Mouse (Mus musculus): ENCODE results near the gene Clint1.

The Clint1 gene

DNA sequence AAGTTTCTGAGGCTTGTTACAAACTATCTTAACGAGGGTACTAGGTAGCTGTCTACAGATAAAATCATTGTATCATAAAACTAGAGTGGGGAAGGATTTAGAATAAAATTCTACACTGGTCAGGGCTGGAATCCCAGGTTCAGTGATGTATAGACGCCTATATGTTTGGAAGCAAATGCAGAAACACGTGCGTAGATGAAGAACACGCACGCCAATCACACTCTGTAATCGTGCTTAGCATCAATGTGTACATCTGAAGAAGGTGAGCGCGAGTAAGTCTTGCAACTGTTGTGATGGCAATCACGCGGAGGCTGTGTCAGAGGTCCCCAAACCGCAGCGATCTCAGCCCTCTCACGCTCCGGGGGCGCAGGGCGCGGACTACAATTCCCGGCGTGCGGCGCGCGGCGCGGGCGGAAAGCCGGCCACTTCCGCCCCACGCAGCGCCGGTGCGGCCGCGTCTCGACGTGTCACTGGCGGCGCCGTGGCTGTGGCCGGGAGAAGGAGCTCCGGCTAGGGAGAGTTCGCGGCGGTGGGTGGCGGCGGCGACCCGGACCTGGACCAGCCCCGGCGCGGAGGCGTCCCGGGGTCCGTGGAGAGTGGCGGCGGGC lies at the start of gene Clint1:
TSS of gene Clint1 (plus strand) at position 536 of the 608 bp plus-strand sequence.
- peak; percentile 86 for DNase-seq

DNA sequence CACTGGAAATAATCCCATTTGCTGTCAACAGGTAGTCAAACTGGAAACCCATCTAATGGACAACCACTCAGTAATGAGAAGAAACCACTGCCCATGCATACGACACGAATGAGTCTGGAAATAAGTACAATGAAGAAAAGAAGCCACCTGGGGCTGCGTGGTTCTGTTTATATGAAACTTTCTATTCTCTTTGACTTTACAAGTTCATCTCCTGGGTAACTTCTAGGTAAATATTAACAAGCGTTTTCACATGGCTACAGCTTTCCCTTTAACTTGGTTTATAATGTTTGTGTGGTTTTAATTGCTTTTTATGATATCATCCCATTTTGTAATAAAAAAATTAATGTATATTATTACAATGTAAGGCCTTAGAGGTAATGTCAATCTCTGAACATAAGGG lies 47.8 kb upstream of the Clint1 start:
- DNase-seq, result no peak

DNA sequence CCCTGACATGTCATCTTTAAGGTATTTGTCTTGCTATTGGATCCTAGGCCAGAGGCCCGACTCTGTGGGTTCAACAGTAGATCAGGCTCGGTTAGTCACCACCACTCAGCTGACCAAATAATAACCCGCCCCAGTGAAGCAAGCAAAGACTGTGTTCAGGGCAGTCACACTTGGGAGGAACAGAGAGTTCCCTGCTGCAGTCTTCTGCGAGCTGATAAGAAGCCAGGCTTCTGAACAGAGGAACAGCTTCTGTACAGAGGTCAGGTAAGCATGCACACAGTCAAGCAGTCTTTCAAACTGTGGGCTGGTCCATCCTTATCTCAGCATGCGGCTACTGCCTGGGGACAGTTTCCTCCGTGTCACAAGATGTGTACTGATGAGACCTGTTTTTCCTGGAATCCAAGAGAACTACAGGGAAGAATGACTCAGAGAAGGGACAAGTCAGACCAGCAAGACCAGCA lies 46.5 kb upstream of the Clint1 start:
- no peak for DNase-seq

DNA sequence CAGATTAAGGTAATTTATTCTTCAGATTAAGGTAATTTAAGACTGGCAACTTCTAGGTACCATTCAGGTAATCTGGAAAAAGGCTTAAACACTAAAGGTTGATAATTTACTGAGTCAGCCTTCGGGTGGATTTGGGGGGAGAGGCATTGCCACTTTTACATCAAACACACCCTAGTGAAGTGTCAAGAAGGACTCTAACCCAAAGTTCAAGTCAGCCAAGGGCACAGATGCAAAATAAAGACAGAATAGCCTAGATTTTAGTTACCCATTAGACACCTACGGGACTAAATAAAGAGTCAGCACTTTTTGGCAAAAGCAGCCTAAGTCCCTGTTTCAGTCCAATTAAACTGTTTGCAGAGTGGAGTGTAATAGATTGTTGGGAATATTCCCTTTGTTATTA lies 46.0 kb upstream of the Clint1 start:
- no peak for DNase-seq

DNA sequence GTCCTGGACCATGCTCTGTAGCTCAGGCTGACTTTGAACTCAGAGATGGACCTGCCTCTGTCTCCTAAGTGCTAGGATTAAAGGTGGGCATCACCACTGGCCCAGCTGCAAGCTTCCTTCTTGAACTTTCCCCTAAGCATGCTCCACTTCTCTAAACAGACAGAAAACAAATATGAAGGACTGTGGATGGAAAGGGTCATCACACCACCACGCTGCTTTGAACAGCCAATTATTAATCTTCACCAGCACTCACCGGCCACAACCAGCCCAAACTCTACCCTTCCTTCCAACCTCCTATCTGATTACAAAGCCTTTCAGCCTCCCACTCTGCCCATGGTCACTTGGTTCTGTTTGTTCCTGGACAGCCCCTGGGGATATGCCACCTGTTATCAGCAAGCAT lies 45.6 kb upstream of the Clint1 start:
- DNase-seq, result no peak

DNA sequence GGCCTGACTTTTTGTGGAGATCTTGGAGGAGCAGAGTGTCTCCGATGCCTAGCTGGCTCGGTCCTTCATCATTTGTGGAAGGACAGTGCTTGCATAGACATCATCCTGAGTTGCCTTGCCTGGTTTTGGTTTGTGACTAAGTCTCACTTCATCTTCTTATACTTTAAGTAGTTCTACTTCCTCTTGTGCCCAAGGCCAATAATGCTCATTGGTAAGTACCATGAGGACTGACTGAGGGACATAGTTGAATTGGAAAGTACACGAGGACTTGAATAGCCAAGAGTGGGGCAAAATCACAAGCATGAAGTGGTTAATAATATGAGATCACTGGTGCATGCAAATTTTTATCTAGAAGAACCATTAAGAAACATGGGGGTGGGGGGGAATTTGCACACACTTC lies 45.0 kb upstream of the Clint1 start:
- DNase-seq, result no peak

DNA sequence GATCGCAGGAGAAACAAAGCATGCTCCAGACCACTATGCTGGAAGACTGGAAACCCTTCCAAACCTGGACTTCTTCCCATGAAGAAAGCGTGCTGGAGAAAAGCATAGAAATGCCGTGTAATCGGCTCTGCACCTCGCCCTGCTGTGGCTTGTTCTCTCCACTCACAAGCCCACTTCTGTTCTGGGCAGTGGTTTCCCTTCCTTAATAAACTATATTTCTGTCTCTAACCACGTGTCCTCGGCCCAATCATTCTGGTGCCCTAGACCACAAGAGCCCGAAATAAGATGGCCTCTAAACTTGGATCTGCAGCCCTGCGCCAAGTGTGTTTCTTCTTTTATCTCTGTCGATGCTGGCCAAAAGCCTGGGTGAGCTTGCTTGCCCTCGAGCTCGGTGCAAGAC lies 44.0 kb upstream of the Clint1 start:
- no peak for DNase-seq

DNA sequence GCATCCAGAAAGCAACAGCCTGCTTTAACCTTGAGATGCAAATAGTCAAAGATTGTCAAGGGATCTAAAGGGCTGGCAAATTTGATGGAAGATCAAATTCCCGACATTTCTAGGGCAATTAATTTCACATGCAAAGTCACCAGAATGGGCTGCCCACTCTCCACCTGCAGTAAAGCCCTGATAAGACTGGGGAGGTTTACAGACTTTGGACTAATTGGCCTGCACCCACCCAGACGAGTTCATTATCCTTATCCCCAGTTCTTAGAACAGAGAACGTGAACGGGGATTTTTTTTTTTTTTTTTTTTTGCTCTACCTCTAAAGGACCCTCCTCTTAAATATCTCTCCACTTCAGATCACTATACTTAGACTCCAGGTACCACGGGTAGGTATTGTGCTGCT lies 42.4 kb upstream of the Clint1 start:
- DNase-seq, result no peak

DNA sequence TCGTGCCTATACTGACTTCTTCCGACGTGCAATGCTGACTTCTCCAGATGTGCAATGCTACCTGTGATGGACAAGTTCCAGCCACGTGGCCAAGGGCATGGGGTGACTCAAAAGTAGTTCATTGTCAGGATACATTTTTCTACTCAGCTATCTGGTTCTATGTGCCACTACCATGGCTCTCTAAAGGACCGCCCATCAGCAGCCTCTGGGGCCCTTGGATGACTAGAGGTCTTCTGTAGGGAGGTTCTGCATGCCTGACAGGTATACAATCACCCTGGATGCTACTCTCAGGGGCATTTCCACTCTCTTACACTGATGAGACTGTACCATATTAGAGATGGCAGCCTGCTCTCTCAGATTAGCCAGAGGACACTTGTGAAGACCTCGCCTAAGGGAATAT lies 41.8 kb upstream of the Clint1 start:
- no peak for DNase-seq

DNA sequence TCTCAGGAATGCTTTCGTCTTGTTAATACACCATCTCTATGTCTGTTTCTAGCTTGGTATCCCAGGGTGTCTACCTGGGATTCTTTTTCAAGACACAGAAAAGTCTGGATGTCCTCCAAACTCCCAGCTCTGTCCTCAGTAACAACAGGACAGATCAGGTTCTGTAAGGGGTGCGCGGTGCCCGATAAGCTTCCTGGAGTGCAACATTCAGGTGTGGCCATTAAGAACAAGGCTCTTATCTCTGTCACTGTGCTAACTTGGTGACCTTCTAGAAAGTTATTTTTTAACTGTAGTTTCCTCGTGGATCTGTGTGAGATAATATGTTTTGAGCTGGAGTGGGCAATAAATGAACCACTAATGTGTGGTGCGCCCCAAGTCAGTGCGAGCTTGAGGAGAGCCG lies 41.0 kb upstream of the Clint1 start:
- no peak for DNase-seq

DNA sequence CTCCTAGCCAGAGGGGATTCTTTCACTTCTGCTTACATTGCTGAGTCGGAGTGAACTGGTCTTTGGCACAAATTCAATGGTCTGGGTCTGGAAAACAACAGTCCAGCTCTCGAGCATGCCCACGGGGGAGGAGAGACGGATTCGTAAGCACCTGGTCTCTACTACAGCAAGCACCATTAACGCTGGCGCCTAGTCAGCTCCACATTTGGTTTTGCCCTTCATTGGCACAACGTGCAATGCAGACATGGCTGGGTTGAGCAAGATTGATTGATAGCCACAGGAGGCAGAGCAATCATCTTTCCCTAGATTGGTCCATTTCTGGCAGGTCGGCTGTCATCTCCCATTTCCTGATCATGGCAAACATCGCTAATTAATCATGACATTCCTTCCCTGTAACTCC lies 36.2 kb upstream of the Clint1 start:
- DNase-seq, result no peak

DNA sequence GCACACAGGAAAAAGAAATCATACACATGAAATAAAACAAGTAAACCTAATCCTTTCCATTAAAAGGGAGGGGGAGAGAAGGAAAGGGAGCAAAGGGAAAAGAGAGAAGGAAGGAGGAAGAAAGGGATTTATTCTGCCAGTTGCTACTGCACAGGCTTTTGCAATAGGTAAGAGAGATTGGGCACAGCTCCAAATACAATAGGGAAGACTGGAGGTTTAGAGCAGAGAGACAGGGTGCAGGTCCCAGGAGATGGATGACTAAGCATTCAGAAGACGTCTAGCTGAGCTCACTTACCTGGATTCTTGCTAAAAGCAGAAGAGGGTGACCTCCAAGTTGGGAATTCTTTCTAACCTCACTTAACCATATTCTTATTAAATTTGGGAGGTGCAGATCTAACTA lies 35.1 kb upstream of the Clint1 start:
- DNase-seq, result no peak

DNA sequence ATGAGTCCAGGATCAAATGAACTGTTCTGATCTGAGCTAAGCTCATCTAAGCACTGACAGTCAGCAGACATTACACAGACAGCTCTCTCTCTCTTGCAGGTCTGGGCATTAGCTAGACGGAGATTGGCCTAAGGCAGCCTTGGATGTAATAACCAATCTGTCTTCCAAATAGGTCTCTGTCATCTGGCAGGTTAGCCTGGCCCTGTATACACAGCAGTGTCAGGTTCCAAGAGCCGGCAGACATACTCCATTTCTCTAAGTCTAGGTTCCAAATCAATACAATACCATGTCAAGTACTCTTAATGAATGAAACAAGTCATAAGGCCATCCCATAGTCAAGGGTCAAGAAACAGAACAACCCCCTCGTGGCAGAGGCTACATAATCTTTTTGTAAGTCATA lies 33.9 kb upstream of the Clint1 start:
- no peak for DNase-seq

DNA sequence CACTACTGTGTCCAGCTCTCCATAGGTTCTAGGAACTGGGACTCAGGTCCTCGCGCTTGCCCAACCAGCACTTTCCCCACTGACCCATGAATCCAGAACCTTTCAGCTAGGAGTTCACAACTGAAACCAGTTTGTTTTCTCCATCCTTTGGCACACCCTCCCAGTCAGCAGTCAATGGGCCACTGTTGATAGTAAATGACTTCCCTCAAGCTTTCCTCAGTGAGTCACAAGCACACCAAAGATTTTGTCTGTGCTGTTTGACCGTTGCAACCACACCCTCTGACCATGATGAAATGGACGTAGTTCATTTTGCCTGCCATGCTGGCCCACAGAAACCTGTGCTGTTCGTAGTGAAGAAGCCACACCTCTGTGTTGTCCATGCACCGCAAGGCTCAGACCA lies 30.9 kb upstream of the Clint1 start:
- DNase-seq, result no peak

DNA sequence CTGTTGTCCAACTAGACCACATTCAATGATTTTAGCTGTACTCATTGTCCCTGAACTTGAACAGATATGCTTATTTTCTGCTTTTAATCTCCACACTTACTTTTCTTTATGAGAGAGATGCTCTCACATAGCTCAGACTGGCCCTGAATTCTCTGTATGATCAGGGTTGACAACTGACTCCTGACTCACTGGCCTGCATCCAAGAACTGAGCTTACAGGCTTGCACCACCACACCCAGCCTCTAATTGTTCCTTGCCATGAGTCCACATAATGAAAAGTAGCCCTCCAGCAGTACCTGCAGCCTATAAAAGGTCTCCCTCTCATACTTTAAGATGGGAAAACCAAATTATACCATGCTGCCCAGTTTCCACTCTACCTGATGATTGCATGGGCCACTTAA lies 21.7 kb upstream of the Clint1 start:
- DNase-seq, result peak; percentile 18

DNA sequence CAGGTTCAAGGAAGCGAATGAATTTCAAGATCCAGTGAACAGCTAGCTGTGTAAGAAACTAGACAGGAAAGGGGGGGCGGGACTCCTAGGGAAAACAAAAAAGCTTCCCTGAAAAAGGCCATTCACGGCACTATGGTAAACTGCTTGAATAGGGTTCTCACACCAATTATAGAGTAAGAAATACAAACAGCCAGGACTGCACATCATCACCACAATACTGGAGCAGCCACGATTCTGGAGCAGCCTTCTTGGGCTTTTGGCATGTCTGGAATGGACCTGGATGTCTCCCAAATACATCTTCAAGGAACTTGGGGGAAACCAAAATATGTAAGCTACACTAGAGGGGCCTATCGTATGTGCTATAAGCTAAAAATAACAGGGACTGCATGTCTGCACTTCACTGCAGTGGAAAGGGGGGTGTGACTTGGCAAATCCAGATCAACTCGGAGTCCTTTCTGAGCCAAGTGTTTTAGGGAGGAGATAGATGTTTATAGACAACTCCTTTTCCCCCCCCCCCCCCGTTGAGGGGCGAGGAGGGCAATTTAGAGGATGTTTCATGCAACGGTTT lies 21.0 kb upstream of the Clint1 start:
- DNase-seq, result peak; percentile 58

DNA sequence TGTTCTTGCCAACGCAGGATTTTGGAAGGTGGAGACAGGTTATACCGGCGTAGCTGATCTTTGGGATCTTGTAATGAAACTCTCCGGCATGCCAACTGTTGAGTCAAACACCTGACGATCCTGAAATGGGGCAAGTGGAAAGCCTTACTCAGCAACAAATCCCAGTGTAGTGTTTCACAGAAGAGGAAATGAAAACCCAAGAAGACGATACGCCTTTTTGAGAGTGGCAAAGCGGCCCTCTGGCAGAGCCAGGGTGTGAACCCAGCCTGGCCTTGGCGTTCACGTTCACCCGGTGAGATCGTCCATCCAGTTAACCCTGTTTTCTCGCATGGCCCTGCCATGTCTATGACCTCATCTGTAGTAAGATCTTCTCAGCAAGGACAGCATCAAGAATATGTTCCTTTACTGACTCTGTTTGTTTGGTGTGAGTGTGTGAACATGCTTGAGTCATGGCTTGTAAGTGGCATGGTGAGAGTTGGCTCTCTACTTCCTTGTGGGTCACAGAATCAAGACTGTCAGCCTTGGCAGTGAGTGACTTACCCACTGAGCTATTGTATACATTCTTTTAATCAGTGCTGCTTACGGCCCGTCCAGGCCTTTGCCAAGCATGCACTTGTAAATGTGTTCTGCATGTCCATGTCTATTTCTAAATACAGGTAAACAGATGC lies 20.2 kb upstream of the Clint1 start:
- no peak for DNase-seq

DNA sequence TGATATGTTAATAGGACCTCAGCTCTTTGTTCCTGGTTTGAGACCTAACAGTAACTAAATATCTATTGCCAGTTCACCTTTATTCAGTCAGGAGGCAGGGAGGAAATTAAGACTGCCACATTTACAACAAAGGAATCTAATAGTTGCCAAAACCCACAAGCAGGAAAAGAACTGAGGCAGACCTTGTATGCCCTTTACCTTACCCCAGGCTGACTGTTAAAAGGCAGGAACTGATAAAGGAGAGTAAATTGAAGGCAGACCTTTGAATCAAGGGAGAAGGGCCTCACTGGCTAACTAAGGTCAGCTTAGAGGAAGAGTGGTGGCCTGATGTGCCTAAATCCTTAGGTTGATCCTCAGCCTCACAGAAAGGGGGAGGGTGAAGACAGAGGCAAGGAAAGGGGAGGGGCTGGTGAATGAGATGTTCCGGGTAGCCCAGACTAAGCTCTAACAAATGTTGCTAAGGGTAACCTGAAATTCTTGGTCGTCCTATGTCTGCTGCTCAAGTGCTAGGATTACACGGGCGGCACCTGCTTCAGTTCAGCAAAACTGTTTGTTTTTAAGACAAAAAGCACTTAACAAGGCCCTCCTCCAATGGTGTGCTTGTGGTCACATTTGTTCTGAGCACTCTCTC lies 16.1 kb upstream of the Clint1 start:
- no peak for DNase-seq

DNA sequence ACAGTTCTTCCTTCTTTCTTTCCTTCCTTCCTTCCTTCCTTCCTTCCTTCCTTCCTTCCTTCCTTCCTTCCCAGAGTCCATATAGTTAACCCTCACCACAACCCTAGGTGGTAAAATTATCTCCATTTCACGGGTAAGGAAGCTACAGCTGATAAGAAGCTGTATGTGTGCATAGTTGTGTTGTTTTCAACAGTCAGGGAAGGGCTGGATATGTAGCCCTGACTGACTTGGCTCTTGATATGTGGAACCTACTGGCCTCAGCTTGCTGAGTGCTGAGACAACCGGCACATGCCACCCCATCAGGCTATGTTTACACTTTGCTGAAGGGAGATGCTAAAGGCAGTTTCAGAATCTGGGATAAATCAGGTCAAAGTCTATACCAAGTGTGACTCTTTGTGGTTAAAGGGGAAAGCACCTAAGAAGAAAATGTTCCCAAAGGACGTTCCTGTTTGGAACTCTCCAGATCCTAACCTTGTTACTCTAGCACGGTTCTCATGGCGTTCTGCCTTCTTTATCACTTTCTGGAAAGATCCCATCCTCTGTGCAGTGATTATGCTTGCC lies 14.5 kb upstream of the Clint1 start:
- DNase-seq, result no peak

DNA sequence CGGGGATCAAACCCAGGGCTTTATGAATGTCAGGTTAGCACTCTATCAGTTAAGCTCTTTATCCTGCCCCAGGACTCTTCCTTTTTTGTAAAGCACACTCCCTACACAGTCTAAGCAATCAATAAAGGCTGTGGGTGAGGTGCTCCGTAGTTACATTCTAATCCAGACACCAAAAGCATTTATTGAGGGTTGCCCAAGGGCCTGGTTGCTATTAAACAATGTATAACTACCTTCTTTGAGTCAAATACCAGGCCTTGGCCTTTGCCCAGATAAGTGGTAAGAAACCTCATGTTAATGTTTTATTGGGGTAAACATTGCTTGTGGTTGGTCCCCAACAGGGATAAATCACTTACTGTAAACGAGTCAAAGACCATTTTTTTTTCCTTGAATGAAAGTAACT lies 13.4 kb upstream of the Clint1 start:
- DNase-seq, result no peak

DNA sequence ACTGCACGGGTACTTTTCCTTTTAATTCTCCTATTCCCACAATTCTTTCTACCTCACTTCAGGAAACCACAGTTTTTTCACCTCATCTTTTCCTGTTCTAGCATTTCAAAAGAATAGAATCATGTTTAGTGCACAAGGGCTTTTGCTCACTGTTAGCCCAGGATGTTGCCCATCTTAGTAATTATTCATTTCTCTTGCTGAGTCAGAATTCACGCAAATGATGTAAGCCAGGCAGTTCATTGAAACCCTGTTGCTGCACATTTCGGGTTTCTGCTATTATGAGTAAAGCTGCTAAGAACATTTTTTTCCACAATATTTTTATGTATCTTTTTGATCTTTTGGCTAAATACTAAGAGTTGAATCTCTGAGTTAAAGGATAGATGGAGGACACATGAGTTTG lies 11.5 kb upstream of the Clint1 start:
- DNase-seq, result no peak

DNA sequence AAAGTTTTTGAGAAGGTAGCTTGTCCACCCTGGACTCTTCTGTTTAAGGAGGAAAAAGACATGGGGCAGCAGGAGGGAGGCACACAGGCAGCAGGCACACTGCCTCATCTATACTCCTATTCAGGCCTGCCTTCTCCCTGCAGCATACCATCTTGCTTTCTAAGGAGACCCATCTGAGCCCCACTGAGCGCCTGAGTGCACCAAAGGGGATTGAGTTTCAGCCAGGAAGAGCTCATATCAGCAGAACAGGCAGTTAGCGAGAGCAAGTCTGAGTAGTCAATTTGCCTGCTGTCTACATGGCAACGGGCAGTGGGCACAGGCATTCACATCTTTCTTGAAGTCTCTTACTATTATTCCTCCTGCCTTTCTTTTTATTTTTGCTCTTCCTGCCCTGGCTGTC lies 5.8 kb upstream of the Clint1 start:
- DNase-seq, result no peak

DNA sequence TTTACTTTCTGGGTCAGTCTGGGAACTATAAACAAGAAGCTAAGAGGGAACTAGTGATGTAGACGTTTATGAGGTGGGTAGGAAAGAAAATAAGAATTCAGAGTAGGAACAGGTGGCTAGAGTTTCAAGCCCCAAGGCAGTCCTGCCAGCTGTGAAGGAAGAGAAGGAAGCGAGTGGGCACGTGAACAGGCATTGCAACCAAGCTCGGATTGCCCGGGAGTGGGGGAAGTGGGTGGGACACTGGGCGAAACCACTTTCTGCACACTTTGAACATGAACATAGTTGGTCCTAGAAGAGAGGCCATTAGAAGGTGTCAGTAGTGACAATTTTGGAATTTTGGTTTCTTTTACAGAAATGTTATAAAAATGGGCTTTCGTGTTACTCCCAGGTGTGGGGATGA lies 4.3 kb upstream of the Clint1 start:
- no peak for DNase-seq

DNA sequence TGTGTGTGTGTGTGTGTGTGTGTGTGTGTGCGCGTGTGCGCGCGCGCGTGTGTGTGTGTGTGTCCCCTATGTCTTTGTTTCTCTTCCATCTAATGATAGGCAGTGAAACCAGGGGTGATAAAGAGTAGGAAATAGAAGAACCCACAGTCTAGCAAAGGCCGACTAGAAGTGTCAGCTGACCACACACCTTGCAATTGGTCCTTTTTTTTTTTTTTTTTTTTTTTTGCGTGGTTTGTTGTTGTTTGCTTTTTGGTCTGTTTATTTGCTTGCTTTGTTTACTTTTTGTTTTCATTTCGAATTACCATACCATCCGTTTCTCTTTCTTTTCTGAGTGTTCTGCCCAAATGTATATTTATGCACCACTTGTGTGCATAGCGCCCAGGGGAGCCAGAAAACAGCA lies 3.6 kb upstream of the Clint1 start:
- DNase-seq, result no peak

Measured in lung, postnatal 10 days (tissue).